Mouse (Mus musculus) liver, embryonic 14.5 days (tissue): ENCODE data around the gene Trp63. TPM values are rescaled to one million over a fixed set of nuclear protein-coding genes. Genes with fewer than 3 reads are reported as not detected.

ENCODE experiments used
- ATAC-seq: fragments of 200-750 bp; cut with Nextera tagmentation; 2 replicates; pipeline ENCODE4 v1.8.0; 2017; ENCODE audit warnings: moderate number of reproducible peaks, mild to moderate bottlenecking, moderate library complexity; ENCODE audit not compliant: insufficient read depth
- DNase-seq, 3 experiments: peaks; one replicate each; pipeline ENCODE4 v3.0.0-alpha.2; 2012 to 2013; ENCODE audit warnings: low read depth in 3 of 3, low spot score in 3 of 3
- H3K27ac ChIP-seq: fragments of 300-500 bp; sonication (generic); 2 replicates; pipeline ENCODE4 v1.5.1; 2014; ENCODE audit warnings: moderate library complexity, mild to moderate bottlenecking, control low read depth, inconsistent platforms
- H3K27me3 ChIP-seq: fragments of 300-500 bp; sonication (generic); 2 replicates; pipeline ENCODE4 v1.6.1; 2014; ENCODE audit warnings: mild to moderate bottlenecking, low read length, moderate library complexity; ENCODE audit not compliant: control insufficient read depth, insufficient read depth
- H3K36me3 ChIP-seq: fragments of 300-500 bp; sonication (generic); replicated peaks from 2 replicates; pipeline ENCODE4 v1.6.1; 2014; ENCODE audit warnings: low read depth; ENCODE audit not compliant: control insufficient read depth, insufficient read depth
- H3K4me1 ChIP-seq, 2 experiments: fragments of 200-500 bp in 1 of 2; fragments of 300-500 bp in 1 of 2; sonication (generic) in 1 of 2; replicated peaks; 2 replicates each; pipeline ENCODE4 v1.6.1; 2012 to 2014; ENCODE audit warnings: antibody characterized with exemption in 1 of 2, inconsistent platforms in 1 of 2, low read length in 1 of 2; ENCODE audit not compliant: control insufficient read depth in 2 of 2, insufficient read depth in 2 of 2
- H3K4me2 ChIP-seq: fragments of 300-500 bp; sonication (generic); 2 replicates; pipeline ENCODE4 v1.6.1; 2014; ENCODE audit warnings: low read depth, mild to moderate bottlenecking, control low read depth, moderate library complexity
- H3K4me3 ChIP-seq, 2 experiments: fragments of 200-500 bp in 1 of 2; fragments of 300-500 bp in 1 of 2; sonication (generic) in 1 of 2; 2 replicates each; pipeline ENCODE4 v1.5.1; 2012 to 2014; ENCODE audit warnings: low read depth in 2 of 2, low read length in 2 of 2, mild to moderate bottlenecking in 2 of 2, control low read depth in 1 of 2, inconsistent platforms in 1 of 2, moderate library complexity in 1 of 2; ENCODE audit not compliant: insufficient read depth in 1 of 2
- H3K9ac ChIP-seq: fragments of 300-500 bp; sonication (generic); replicated peaks from 2 replicates; pipeline ENCODE4 v1.6.1; 2014; ENCODE audit warnings: mild to moderate bottlenecking, control low read depth, moderate library complexity
- H3K9me3 ChIP-seq: fragments of 300-500 bp; sonication (generic); 2 replicates; pipeline ENCODE4 v1.6.1; 2016; ENCODE audit warnings: low read length, mixed read lengths; ENCODE audit not compliant: control insufficient read depth
- CTCF ChIP-seq: IDR thresholded peaks from 2 replicates; pipeline ENCODE4 v1.5.1; 2016; ENCODE audit warnings: antibody characterized with exemption, low read depth, control low read depth
- EP300 ChIP-seq: IDR thresholded peaks from 2 replicates; pipeline ENCODE4 v1.6.1; 2016; ENCODE audit warnings: antibody characterized with exemption, low read depth
- WGBS: fragments of 180-500 bp; shearing (Covaris S2); extraction: QIAGEN DNeasy Blood & Tissue Kit; methylation state at CpG from one replicate; pipeline ENCODE4 v1.1.7; 2014; ENCODE audit not compliant: insufficient replicate concordance; 5-methylcytosine and 5-hydroxymethylcytosine counted together
- polyA plus RNA-seq, 2 experiments: library from polyadenylated mRNA; depleted of rRNA in 1 of 2; stranded (reverse) in 1 of 2; unstranded in 1 of 2; fragments of >200 nt; fragmentation: Nextera tagmentation in 1 of 2; extraction: Ambion mirVana in 1 of 2; gene quantifications; 2 replicates each; pipeline versions ENCODE4 v1.2.1 to v1.2.3; 2012 to 2014

Trp63 gene
- polyA plus RNA-seq, 2 experiments = 0.02 TPM; not detected in 1

GRCm38 (mm10) chr16:25715790-25716189, 32.2 kb downstream of the Trp63 start:
- no peaks in the 10 kb centered on the region for H3K27me3 ChIP-seq
- no peak overlapping the region for H3K9ac ChIP-seq
- H3K9me3 ChIP-seq = no peaks in the 10 kb centered on the region
- H3K27ac ChIP-seq = no peak overlapping the region
- 65% methylated on average over 3 of the region's 3 CpGs for WGBS
- no peak for TF ChIP-seq EP300
- DNase-seq (no peak), ATAC-seq (no peak)
- H3K4me2 ChIP-seq = no peak overlapping the region
- no peak overlapping the region for H3K4me3 ChIP-seq
- no peaks in the 10 kb centered on the region for H3K4me1 ChIP-seq
- H3K36me3 ChIP-seq = no peaks in the 10 kb centered on the region

GRCm38 (mm10) chr16:25723131-25723530, 39.6 kb downstream of the Trp63 start:
- Histone ChIP-seq H3K36me3 (no peaks in the 10 kb centered on the region), H3K27me3 (no peaks in the 10 kb centered on the region), H3K27ac (no peak overlapping the region), H3K4me1 (no peaks in the 10 kb centered on the region), H3K9me3 (no peaks in the 10 kb centered on the region), H3K4me3 (no peak overlapping the region), H3K4me2 (no peak overlapping the region), H3K9ac (no peak overlapping the region)
- WGBS = 55% methylated on average over 5 of the region's 5 CpGs
- ATAC-seq (no peak), DNase-seq (no peak)
- TF ChIP-seq EP300 (no peak), CTCF (no peak)

DNA sequence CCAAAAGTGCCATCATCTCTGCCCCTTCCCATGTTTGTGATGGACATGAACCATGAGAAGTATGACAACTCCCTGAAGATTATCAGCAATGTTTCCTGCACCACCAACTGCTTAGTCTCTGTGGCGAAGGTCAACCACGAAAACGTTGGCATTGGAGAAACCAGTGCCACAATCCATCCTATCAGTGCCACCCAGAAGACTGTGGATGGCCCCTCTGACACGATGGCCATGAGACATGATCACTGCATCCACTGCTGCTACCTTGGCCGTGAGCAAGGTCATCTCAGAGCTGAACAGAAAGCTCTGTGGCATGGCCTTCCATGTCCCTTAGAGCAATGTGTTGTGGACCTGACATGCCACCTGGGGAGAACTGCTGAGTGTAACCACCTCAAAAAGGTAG, 43.4 kb downstream of the Trp63 start:
- H3K9me3 ChIP-seq = no peaks in the 10 kb centered on the region
- H3K9ac ChIP-seq = no peak overlapping the region
- H3K4me3 ChIP-seq = no peak overlapping the region
- H3K27me3 ChIP-seq = no peaks in the 10 kb centered on the region
- ATAC-seq (no peak), DNase-seq (no peak)
- H3K4me2 ChIP-seq = no peak overlapping the region
- no peak overlapping the region for H3K27ac ChIP-seq
- TF ChIP-seq EP300 (no peak), CTCF (no peak)
- H3K4me1 ChIP-seq = no peaks in the 10 kb centered on the region
- no peaks in the 10 kb centered on the region for H3K36me3 ChIP-seq
- 49% methylated on average over 5 of the region's 5 CpGs for WGBS

DNA sequence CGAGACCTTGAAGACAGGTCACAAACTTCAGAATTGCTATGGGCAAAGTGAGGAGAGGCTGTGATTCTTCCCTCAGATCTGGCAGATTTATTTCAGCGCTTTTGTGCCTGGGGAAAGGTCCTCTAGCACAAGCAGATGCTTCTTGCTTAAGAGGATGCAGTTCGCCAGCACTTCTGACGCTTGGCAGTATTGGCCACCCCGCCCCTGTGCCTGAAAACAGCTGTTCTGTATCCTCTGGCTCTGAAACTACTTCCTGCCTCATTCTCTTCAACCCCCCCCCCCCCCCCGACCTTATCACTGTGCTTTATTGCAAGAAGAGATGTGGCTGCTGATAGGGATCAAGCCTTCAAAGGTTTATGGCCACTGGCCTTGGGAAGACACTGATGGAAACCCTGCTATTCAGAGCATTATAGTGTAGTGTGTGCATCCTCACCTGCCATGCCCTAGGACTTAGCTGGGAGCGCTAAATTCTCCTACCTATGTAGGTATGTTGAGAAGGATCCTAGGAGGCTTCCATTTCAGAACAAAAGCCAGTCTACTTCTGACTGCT, 44.5 kb downstream of the Trp63 start:
- no peak for DNase-seq
- 25% methylated on average over 7 of the region's 7 CpGs for WGBS
- Histone ChIP-seq H3K4me1 (no peaks in the 10 kb centered on the region), H3K9ac (no peak overlapping the region), H3K27ac (no peak overlapping the region), H3K9me3 (no peaks in the 10 kb centered on the region), H3K4me3 (no peak overlapping the region), H3K27me3 (no peaks in the 10 kb centered on the region), H3K36me3 (no peaks in the 10 kb centered on the region), H3K4me2 (no peak overlapping the region)
- no peak for ATAC-seq
- TF ChIP-seq CTCF = no peak
- TF ChIP-seq EP300 = no peak

GRCm38 (mm10) chr16:25736912-25737311, 53.3 kb downstream of the Trp63 start:
- no peaks in the 10 kb centered on the region for H3K36me3 ChIP-seq
- H3K4me2 ChIP-seq = no peak overlapping the region
- H3K4me3 ChIP-seq = no peak overlapping the region
- H3K27ac ChIP-seq = no peak overlapping the region
- WGBS = 57% methylated on average over 3 of the region's 3 CpGs
- H3K9me3 ChIP-seq = no peaks in the 10 kb centered on the region
- H3K9ac ChIP-seq = no peak overlapping the region
- H3K27me3 ChIP-seq = no peaks in the 10 kb centered on the region
- no peak for ATAC-seq
- H3K4me1 ChIP-seq = no peaks in the 10 kb centered on the region
- TF ChIP-seq CTCF = no peak
- no peak for TF ChIP-seq EP300
- DNase-seq = no peak
